Mouse (Mus musculus) heart, postnatal 0 days (tissue): ENCODE measurements at regions not wholly inside any gene's neighbourhood (a gene's known extent, or its start where the extent isn't known, plus 50 kb on each side); places are given as distances from the start of the nearest gene placed in this dataset.

Experiments
- CTCF ChIP-seq: IDR thresholded peaks from 2 replicates; pipeline ENCODE4 v1.5.1; 2016; ENCODE audit warnings: antibody characterized with exemption, control low read depth, low read depth
- EP300 ChIP-seq: IDR thresholded peaks from 2 replicates; pipeline ENCODE4 v1.6.1; 2016; ENCODE audit warnings: antibody characterized with exemption, low read depth

- no peak for TF ChIP-seq CTCF
- no peak for TF ChIP-seq EP300
Observed at GRCm38 (mm10) chr10:52545566-52545965, 128.2 kb downstream of the Nus1 start.
